Mouse (Mus musculus) myocyte (in vitro differentiated cells): ENCODE data around the gene Smo. TPM values are rescaled to one million over a fixed set of nuclear protein-coding genes. Genes with fewer than 3 reads are reported as not detected.

Experiments used
- H3K27me3 ChIP-seq: one replicate; pipeline ENCODE4 v1.6.1; 2011; ENCODE audit not compliant: control insufficient read depth, insufficient read depth, insufficient read length
- H3K36me3 ChIP-seq: one replicate; pipeline ENCODE4 v1.6.1; 2011; ENCODE audit not compliant: control insufficient read depth, insufficient read depth
- H3K4me2 ChIP-seq: one replicate; pipeline ENCODE4 v1.6.1; 2011; ENCODE audit warnings: low read depth, control low read depth
- H3K4me3 ChIP-seq: one replicate; pipeline ENCODE4 v1.5.1; 2011; ENCODE audit warnings: mild to moderate bottlenecking, control low read depth, moderate library complexity
- H3K79me2 ChIP-seq: one replicate; pipeline ENCODE4 v1.6.1; 2011; ENCODE audit not compliant: control insufficient read depth, insufficient read depth
- H3ac ChIP-seq: one replicate; pipeline ENCODE4 v1.6.1; 2011; ENCODE audit not compliant: control insufficient read depth, insufficient read length
- CEBPB ChIP-seq: IDR thresholded peaks from 2 replicates; pipeline ENCODE4 v1.6.1; 2011; ENCODE audit warnings: mild to moderate bottlenecking, moderate library complexity; ENCODE audit not compliant: poor library complexity, insufficient read depth, severe bottlenecking
- E2F4 ChIP-seq: IDR thresholded peaks from one replicate; pipeline ENCODE4 v1.6.1; 2011; ENCODE audit warnings: mild to moderate bottlenecking, control low read depth, moderate library complexity; ENCODE audit not compliant: insufficient read depth
- MAX ChIP-seq: IDR thresholded peaks from one replicate; pipeline ENCODE4 v1.6.1; 2011; ENCODE audit warnings: low read depth, mild to moderate bottlenecking, control low read depth
- MYOD1 ChIP-seq, 3 experiments: IDR thresholded peaks; one replicate each; pipeline ENCODE4 v1.6.1; 2011; ENCODE audit warnings: control low read depth in 2 of 3, low read depth in 2 of 3, mild to moderate bottlenecking in 2 of 3, moderate library complexity in 1 of 3; ENCODE audit not compliant: insufficient read length in 2 of 3, control insufficient read depth in 1 of 3
- MYOG ChIP-seq, 3 experiments: IDR thresholded peaks; one replicate each; pipeline ENCODE4 v1.6.1; 2011; ENCODE audit warnings: control low read depth in 2 of 3, low read depth in 2 of 3, mild to moderate bottlenecking in 2 of 3; ENCODE audit not compliant: insufficient read length in 2 of 3, control insufficient read depth in 1 of 3, insufficient read depth in 1 of 3
- POLR2A ChIP-seq: IDR thresholded peaks from one replicate; pipeline ENCODE4 v1.6.1; 2011; ENCODE audit warnings: low read depth, mild to moderate bottlenecking, control low read depth, moderate library complexity; ENCODE audit not compliant: insufficient read length
- POLR2AphosphoS2 ChIP-seq: IDR thresholded peaks from one replicate; pipeline ENCODE4 v1.6.1; 2011; ENCODE audit warnings: low read depth, control low read depth; ENCODE audit not compliant: insufficient read length
- REST ChIP-seq: IDR thresholded peaks from one replicate; pipeline ENCODE4 v1.6.1; 2011; ENCODE audit warnings: mild to moderate bottlenecking, control low read depth, moderate library complexity; ENCODE audit not compliant: insufficient read depth, insufficient read length
- SRF ChIP-seq: IDR thresholded peaks from one replicate; pipeline ENCODE4 v1.6.1; 2011; ENCODE audit warnings: low read depth; ENCODE audit not compliant: control insufficient read depth, insufficient read length
- TCF12 ChIP-seq: IDR thresholded peaks from one replicate; pipeline ENCODE4 v1.6.1; 2011; ENCODE audit warnings: mild to moderate bottlenecking, control low read depth; ENCODE audit not compliant: poor library complexity, insufficient read depth, severe bottlenecking
- TCF3 ChIP-seq: IDR thresholded peaks from one replicate; pipeline ENCODE4 v1.6.1; 2011; ENCODE audit warnings: low read depth, control low read depth; ENCODE audit not compliant: insufficient read length
- USF1 ChIP-seq: IDR thresholded peaks from one replicate; pipeline ENCODE4 v1.6.1; 2011; ENCODE audit warnings: low read depth, mild to moderate bottlenecking, control low read depth, moderate library complexity
- polyA plus RNA-seq: library from polyadenylated mRNA; unstranded; fragments of >200 nt; fragmentation: generic; extraction: Trizol; gene quantifications from one replicate; pipeline ENCODE4 v1.2.1, GENCODE M21; 2012; ENCODE audit warnings: missing spikeins

Gene Smo
- 30.2 TPM for polyA plus RNA-seq

DNA sequence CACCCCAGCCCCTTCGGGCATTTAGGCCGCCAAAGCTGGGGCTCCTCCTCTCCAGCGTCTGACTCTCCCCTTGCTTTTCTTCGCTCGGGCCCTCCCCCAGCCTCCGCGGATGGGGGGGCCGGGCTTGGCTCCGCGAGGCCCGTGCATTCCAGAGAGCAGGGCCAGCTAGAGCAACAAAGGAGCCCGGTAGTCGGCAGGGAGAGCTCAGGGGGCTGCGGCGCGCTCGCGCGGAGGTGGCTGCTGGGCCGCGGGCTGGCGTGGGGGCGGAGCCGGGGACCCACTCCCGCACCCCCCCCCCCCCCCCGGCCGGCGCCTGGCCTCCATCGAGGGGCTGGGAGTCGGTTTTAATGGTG, at the start of gene Smo:
Gene Smo, plus strand, starts transcription at position 168 of the 353 bp plus-strand sequence.
- no peaks in the 10 kb centered on the region for H3K36me3 ChIP-seq
- TF ChIP-seq E2F4 (no peak), CEBPB (no peak), SRF (no peak), USF1 (no peak), MYOG (IDR thresholded peaks at IDR 0.05; ENCODE audit: control insufficient read depth in 1 of 3, insufficient read depth in 1 of 3, insufficient read length in 2 of 3, low read depth in 2 of 3) (no peak), TCF3 (no peak), POLR2AphosphoS2 (peak; percentile 81), TCF12 (no peak), REST (no peak), POLR2A (peak; percentile 87), MAX (no peak)
- peak within 1 kb of the TSS; percentile 82 for H3ac ChIP-seq
- peak within 1 kb of the TSS; percentile 59 for H3K4me3 ChIP-seq
- peak within 1 kb of the TSS; percentile 94 for H3K4me2 ChIP-seq
- peaks cover 33% of the 10 kb centered on the region for H3K79me2 ChIP-seq
- H3K27me3 ChIP-seq: no peaks in the 10 kb centered on the region

DNA sequence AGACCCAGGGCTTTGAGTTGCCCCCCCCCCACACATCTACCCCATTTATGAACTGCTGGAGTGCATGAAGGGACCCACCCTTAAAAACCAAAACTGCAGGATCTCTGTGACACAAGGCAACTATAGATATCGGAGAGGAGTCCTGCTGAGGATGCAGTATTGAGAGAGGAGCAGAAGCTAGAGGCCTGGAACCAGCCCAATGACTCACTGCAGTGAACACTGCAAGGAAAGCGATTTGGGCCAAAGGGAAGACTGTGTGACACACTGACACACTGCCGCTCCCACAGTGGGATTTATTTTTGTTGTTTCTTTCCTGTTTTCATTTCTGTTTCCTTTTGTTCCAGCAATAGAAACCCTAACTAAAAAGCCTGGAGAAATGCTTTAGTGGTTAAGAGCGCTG, 49.4 kb upstream of the Smo start:
- Histone ChIP-seq H3K4me3 (no peak overlapping the region), H3K36me3 (no peaks in the 10 kb centered on the region), H3K79me2 (no peaks in the 10 kb centered on the region), H3K4me2 (no peak overlapping the region), H3ac (no peak overlapping the region), H3K27me3 (no peaks in the 10 kb centered on the region)
- TF ChIP-seq MAX (no peak), TCF3 (no peak), USF1 (no peak), E2F4 (no peak), CEBPB (no peak), TCF12 (no peak), SRF (no peak), POLR2AphosphoS2 (no peak), REST (no peak), MYOG (IDR thresholded peaks at IDR 0.05; ENCODE audit: control insufficient read depth in 1 of 3, insufficient read depth in 1 of 3, insufficient read length in 2 of 3, low read depth in 2 of 3) (no peak), POLR2A (no peak), MYOD1 (IDR thresholded peaks at IDR 0.05; ENCODE audit: control insufficient read depth in 1 of 3, insufficient read length in 2 of 3, low read depth in 2 of 3) (no peak)

DNA sequence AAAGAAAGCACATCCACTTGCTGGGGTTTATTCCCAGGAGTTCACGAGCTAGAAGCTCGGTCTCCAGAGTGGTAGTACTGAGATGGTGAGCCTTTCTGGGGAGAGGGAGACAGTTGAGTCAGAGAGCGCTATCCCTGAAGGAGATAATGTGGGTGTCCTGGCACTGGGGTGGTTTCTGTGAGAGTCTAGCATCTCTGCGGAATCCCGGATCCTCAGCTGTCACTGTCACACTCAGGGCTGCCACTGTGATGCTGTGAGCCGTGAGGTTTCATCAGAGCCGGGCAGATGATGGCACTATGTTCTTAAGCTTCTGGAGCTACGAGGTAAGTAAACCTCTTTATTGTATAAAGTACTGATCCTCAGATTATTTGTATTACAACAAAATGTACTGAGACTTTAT, 45.8 kb upstream of the Smo start:
- H3K4me3 ChIP-seq: no peak overlapping the region
- no peak overlapping the region for H3K4me2 ChIP-seq
- no peak overlapping the region for H3ac ChIP-seq
- TF ChIP-seq MYOG (IDR thresholded peaks at IDR 0.05; ENCODE audit: control insufficient read depth in 1 of 3, insufficient read depth in 1 of 3, insufficient read length in 2 of 3, low read depth in 2 of 3) (peak in 1 of 3 experiments; percentile 28), MYOD1 (IDR thresholded peaks at IDR 0.05; ENCODE audit: control insufficient read depth in 1 of 3, insufficient read length in 2 of 3, low read depth in 2 of 3) (peak in 2 of 3 experiments; percentile 70 to 79), SRF (no peak)
- H3K36me3 ChIP-seq: no peaks in the 10 kb centered on the region
- H3K27me3 ChIP-seq: peaks cover 7% of the 10 kb centered on the region
- H3K79me2 ChIP-seq: no peaks in the 10 kb centered on the region

- H3K4me3 ChIP-seq: peak within 1 kb of the TSS; percentile 13
- H3K79me2 ChIP-seq: no peaks in the 10 kb centered on the region
- no peaks in the 10 kb centered on the region for H3K36me3 ChIP-seq
- TF ChIP-seq POLR2A (peak; percentile 48), MYOG (IDR thresholded peaks at IDR 0.05; ENCODE audit: control insufficient read depth in 1 of 3, insufficient read depth in 1 of 3, insufficient read length in 2 of 3, low read depth in 2 of 3) (peak in 2 of 3 experiments; percentile 44 to 85), MYOD1 (IDR thresholded peaks at IDR 0.05; ENCODE audit: control insufficient read depth in 1 of 3, insufficient read length in 2 of 3, low read depth in 2 of 3) (peak in 2 of 3 experiments; percentile 87 to 91), USF1 (no peak)
- peaks cover 17% of the 10 kb centered on the region for H3K27me3 ChIP-seq
- H3ac ChIP-seq: peak within 1 kb of the TSS; percentile 52
- peak within 1 kb of the TSS; percentile 74 for H3K4me2 ChIP-seq
Measured at GRCm38 (mm10) chr6:29693953-29694352, 41.4 kb upstream of the Smo start, which contains the start of gene Tspan33. Tspan33 (plus strand) TSS chr6:29694222.

- Histone ChIP-seq H3K36me3 (no peaks in the 10 kb centered on the region), H3K4me3 (peak overlapping the region; percentile 13), H3K27me3 (peaks cover 17% of the 10 kb centered on the region), H3K4me2 (peak overlapping the region; percentile 74), H3K79me2 (no peaks in the 10 kb centered on the region), H3ac (peak overlapping the region; percentile 52)
- TF ChIP-seq MYOD1 (IDR thresholded peaks at IDR 0.05; ENCODE audit: control insufficient read depth in 1 of 3, insufficient read length in 2 of 3, low read depth in 2 of 3): no peak
- TF ChIP-seq TCF3: no peak
- no peak for TF ChIP-seq CEBPB
- TF ChIP-seq MYOG (IDR thresholded peaks at IDR 0.05; ENCODE audit: control insufficient read depth in 1 of 3, insufficient read depth in 1 of 3, insufficient read length in 2 of 3, low read depth in 2 of 3): no peak
- no peak for TF ChIP-seq POLR2A
- no peak for TF ChIP-seq MAX
- no peak for TF ChIP-seq SRF
- no peak for TF ChIP-seq POLR2AphosphoS2
- TF ChIP-seq TCF12: no peak
- TF ChIP-seq REST: no peak
- TF ChIP-seq E2F4: no peak
- no peak for TF ChIP-seq USF1
Measured at GRCm38 (mm10) chr6:29694375-29695289, 40.7 kb upstream of the Smo start.
